Mouse (Mus musculus) testis, postnatal 10 days (tissue): ENCODE measurements around the gene Ski.
A peak's percentile ranks its signal among the peaks of the same experiment; 100 is the strongest.

Experiments used
- DNase-seq: peaks from one replicate; pipeline ENCODE4 v3.0.0; 2021; ENCODE audit warnings: low spot score

Gene Ski

DNA sequence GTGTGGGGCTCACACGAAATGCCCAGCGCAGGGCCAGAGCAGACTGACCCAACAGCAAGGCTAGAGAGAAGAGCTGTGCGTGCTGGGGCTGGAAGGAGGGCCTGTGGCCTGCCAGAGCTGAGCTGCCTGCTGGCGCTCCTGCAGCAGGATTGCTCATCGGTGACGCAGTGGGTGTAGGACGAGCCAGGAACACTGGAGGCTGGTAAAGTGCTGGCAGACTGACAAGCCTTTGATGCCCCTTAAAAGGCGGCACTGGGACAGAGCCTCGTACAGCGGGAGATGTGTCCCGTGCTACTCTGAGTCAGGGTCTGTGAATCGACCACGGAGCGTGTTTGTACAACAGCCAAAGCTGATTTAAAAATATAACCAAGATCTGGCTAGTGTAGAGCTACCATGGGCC is 92.4 kb downstream of the Ski start:
- DNase-seq: peak; percentile 71

DNA sequence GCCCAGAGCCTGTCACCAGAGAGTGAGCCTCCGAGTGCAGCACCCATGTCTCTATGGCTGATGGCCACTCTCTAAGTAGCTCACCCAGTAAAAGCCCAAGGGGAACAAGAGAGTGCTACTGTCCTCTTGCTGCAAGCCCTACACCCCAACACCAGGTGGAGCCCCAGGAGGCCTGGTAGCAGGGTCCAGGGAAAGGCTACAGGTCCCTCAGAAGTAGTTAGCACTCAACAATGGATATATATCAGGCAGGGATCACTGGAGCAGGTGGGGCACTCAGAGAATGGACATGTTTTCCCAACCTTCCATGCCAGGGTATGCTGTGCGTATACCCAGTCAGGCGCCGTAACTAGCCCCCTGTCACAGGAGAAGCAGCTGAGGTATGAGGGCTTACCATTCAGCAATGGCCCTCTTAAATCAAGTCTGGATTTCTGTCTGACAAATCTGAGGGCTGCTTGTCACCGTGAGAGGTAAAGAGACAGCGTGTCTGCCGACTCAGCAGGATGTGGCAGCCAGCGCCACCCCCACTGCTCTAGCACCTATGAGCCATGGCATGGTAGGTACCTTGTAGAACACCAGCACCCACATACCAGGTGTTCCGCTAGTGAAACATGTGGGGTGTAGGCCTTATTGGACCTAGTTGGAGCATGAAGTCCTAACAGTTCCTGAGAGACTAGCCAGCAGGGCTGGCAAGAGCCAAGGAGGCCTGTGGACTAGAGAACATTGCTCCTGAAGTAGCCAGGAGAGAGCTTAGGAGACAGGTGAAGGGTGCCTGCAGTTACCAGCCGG is 93.1 kb downstream of the Ski start:
- no peak for DNase-seq

DNA sequence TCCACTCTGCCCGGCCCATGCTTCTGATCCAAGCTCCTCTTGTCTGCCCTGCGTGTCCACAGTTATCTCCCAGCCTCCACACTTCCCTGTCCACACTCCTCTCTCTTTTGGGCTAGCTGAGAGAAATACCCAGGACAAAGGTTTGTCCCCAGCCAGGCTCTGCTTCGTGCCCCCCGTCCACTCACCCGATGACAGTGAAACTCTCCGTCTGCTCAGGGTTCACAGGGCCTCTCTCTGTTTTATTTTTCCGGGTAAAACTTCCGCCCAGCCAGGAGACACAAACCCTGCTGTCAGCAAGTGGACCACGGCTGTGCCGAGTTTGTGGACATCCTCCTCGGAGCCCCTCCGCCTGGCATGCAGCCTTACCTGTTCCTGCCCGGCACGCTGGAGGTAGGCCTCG is 94.0 kb downstream of the Ski start:
- DNase-seq: no peak

DNA sequence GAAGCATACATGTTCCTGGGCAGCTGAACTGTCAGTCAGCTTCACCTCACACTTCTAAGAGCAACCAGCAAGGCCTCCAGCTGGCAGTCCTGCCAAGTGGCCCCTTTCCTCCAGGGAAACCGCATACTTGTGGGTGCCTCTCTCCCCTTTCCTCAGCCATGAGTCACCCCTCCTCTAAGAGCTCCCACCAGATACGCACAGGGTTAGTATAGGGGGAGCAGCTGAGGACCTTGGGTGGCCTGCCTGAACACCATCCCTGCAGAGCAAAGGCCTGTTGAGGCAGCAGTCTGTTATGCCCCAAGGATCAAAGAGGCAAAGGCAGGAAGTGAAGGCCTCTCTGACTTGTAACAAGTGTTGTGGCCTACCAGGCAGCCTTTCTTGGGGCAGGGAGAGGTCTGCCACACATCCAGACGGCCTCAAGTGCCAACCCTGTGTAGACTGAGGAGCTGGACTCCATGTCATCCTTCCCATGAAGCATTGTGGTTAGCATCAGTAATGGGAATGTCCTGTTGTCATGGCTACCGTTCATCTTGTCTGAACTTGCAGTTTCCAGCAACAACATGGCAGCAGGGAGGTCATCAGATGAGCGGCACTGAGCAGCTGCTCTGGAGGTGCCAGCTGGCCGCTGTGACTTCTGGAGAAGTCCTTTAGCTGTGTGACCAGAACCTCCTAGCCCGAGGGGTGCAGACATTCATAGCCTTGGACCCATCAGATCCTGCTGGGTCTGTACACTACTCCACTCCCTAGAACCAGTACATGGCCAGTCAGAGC is 95.6 kb downstream of the Ski start:
- no peak for DNase-seq

DNA sequence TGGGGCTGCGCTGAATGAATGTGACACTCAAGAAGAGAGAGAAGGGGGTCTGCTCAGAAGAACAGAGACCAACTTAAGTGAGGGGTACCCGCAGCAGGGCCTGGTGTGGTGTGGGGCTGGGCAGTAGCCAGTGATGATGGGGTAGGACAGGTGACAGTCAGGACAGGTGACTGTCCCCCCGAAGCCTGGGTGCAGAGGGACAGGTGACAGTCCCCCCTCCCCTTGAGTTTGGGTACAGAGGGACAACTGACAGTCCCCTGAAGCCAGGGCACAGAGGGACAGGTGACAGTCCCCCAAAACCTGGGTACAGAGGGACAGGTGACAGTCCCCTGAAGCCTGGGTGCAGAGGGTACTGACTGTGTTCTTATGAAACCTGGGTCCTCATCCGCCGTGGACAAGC is 96.2 kb downstream of the Ski start:
- no peak for DNase-seq

DNA sequence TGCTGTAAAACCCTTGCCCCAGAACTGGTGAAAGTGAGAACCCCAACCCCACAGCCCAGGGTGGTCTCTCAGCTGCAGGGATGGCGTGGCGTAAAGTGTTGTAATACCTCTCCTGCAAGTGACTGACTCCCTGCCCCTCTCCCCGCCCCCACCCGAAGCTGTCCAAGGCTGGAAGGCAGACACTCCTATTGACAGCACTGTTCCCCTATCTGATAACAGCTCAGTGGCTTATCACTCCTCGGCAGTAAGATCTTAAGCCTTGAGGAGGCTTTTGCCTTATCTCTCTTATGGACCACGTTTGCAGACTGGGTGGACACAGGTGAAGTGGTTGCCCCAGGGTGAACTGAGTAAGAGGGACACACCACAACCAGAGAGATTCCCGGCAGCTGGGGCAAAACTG is 97.1 kb downstream of the Ski start:
- DNase-seq: no peak

DNA sequence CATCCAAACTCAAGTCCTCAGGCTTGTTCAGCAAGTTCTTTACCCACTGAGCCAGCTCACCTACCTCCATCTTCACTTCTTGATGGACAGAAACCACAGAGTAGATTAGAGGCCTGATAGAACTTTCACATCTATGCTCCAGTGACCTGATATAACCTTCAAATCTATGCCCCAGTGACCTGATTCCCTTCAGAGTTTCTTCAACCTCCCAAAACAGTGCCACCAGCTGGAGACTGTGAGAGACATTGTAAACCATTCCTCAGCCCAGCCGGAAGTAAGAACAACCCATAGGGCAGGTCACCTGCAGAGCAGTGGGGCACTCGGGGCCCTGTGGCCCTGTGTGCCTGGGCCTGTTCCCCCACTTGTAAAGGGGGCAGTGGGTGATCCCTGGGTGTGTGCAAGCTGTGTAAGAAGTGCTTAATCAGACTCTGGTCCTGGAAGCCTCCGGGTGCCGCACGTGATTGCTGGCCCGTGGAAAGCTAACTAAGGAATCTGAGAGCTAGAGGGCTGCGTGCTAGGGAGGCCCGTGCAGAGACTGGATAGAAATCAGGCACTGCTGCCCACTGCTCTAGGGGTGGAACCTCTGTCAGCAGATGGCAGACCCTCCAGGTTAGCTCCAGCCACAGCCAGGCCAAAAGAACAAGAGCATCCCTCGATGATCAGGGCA is 98.4 kb downstream of the Ski start:
- DNase-seq: no peak

DNA sequence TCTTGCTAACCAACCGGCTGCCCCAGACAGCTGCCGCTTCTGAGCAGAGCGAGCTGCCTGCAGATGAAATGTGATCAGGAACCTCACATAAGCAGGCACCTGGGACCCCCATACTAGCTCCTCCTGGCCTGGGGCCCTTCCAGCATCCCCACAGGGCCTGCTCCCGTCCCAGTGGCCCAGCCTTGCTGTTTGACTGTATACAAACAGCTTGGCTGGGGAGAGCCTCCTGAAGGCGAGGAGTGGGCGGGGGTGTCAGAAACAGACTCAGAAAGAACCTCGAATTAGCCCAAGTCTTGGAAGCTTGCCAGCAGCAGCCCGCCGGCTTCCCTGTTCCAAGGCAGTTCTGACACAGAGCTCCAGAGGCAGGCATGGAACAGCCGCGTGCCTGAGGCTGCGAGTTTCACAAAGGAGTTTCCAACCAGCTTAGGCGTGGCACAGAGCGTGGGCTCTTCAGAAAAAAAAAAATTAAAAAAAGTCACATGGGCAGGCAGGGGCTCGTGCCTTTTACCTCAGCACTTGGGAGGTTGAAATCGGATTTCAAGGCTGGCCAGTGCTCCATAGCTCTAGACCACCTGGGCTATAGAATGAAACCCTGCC is 99.8 kb downstream of the Ski start:
- peak; percentile 78 for DNase-seq

DNA sequence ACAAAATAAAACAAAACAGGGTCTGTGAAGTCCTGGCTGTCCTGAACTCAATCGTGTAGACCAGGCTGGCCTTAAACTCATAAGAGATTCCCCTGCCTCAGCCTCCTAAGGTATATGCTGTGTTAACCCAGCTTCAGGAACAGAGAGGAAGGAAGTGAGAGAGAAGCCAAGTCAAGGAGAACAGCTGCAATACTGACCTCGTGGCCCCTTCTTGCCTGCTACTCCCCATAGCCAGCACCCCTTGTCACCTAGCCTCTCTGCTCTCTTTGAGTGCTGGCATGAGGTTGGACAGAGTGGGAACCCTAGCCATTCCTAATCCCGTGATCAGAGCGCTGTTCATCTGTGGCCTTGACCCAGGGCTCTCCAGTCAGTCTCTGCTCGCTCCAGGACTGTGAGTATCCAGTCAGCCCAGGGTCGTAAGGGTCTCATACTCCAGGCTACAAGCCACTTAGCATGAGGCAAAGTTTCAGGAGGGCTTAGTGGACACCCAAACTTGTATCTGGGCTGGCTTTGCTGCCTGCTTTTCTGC is 100.4 kb downstream of the Ski start:
- no peak for DNase-seq

DNA sequence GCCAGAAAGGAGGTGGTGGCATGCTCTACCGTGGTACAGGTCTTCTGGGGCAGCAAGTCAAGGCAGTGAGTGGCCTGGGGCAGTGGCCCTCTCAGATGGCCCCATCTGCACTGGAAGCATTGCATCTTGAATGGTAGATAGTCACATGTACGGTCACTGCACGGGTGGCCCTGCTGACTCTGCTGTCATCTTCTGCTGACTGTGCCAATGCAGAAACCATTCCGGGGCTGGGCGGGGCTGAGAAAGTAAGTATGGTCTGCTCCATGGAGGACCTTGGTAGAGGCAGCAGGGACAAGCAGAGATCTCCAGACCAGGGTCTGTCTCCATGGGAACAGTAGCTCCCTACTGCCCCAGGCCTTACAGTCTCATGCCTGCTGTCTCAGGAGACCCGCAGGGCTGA is 101.2 kb downstream of the Ski start:
- no peak for DNase-seq

DNA sequence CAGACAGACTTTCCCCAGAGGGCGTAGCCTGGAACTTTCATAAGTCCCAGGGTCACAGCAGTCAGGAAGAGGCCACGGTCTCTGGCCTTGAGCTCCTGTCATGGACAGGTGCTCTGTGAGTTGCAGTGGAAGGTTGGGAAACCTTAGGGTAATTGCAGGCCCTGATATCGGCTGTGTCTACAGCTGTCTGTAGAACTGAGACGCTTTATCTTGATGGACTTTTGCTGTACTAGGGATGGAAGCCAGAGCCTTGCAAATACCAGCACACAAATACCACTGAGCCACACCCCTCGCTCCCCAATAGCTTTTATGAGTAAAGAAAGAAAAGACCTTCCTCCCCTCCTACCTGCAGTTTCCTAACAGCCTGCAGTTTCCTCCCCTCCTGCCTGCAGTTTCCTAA is 101.8 kb downstream of the Ski start:
- DNase-seq: no peak

DNA sequence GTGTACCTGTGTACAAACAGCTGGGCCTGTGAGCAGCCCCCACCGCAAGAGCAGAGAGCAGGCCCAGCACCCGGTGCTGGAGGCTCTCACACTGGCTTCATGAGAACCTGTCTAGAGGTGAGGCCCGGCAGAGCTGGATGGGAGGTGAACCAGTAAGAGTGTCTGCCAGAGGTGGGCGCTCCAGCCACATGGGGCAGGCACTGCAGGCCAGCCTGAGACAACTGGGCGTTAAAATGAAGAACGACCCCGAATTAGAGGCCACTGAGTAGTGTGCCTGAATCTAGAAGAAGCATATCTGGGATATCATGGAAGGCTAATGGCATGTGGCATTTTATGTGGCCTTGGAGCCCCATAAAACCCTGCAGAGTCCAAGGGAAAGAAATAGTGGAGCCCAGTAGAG is 102.4 kb downstream of the Ski start:
- no peak for DNase-seq

DNA sequence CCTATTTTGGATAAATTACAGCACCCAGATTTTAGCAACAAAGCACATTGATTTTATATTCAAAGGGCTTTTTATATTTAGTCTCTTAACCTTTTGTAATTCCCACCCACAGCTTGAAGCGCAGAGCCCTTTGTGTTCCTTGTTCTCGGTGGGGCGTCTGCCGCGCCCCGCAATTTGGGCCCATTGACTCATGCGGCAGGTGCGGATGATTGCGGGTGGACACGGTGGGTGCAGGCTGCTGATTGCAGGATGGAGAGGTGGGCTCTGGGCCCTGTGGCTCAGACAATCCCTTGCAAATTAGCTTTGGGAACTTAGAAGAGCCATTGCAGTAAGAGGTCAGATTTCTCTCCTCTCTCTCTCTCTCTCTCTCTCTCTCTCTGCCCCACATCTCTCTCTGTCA is 104.1 kb downstream of the Ski start:
- no peak for DNase-seq

DNA sequence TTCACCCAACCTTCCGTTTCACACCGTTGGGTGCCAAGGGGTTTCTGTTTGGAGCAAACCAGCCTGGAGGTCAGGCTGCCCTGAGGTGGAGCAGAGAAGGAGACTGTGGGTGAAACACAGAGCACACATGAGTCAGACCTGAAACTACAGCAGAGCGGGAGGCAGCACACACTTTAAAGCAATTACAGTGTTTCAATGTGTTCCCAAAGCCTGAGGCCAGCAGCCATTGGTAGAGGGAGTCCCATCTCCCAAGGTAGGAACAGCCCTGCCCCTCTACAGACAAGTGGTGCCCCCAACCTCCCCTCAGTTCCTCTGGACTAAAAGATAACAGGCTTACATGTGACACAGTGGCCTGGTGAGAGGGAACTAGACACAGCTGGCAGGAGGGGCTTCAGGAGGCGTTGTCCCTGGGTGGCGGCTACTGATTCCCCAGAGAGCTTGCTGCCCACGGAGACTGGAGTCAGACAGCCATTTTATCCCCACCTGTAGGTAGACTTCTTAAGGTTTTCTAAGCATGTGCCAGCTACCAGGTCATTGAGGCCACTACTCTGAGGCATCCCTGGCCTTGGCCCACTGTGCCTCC is 104.9 kb downstream of the Ski start:
- no peak for DNase-seq

DNA sequence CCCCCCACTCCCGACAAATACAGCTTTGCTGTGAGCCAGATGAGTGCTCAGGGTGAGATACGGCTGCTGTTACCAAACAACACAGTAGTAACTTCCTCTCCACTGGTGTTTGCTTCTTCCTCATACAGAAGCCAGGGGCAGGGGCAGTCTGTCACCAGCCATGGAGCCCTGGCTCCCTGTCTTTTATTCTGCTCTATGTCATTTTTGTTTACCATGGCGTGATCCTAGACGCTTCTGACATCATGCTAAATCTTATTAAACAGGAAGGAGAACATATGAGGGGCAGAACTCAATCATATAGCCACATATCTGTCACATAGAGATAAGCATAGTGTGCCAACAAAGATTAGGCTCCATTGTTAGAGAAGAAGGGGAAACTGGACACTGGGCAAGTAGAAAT is 105.8 kb downstream of the Ski start:
- no peak for DNase-seq

DNA sequence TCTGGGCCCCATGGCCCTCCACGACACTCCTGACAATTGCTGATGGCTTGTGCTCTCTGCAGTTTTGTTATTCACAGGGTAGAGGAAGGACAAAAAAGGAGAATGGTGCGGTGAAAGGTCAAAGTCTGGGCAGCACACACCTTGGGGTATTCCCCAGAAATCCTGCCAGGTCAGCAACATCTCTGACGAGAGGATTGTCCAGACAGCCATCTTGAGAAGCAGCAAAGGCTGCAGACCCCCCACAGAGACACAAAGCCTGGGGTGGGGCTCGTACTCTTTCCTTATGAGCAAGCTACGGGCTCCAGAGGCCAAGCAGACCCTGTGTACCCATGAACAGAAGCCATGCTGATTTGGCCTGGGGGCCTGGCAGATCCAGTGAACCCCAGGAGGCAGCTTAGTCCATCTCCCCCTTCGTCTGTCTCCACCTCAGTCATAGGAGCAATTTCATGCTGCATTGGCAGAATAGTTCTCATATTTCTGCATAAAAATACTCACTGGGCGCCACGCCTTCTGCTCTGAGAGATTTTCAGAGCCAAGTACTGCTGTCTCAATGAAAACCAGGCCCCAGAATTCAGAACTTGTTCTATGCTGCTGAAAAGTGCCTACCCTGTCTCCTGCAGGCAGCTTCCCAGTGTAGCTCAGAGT is 108.5 kb downstream of the Ski start:
- no peak for DNase-seq

DNA sequence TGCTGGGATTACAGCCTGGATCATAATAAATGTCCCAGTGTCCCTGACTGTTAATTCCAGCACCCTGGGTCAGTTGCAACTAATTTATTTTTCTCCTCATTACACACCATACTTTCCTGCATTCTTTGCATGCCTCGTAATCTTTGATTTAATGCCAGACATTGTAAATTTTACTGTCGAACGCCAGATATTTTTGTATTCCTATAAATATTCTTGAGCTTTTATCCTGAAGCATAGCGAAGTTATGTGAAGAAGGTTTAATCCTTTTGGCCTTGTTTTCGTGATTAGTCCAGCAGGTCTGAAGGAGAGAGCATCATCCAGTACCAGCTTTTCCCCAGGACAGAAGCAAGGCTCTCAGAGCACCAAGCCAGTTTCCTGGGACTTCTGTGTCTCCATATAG is 112.9 kb downstream of the Ski start:
- no peak for DNase-seq

DNA sequence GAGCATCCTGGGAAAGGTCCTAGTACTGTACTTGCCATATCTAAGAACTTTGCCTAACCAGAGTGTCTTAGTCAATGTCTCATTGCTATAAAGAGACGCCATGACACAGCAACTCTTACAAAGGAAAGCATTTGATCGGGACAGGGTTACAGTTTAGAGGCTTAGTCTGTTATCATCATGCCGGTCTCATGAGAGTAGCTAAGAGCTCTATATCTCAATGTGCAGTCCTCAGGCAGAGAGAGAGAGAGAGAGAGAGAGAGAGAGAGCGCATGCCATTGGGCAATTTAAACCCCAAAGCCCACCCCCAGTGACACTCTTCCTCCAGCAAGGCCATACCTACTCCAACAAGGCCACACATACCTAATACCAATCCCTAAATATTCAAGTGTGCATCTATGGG is 114.5 kb downstream of the Ski start:
- DNase-seq: no peak
